Mouse (Mus musculus) bone marrow, adult 2 months (tissue): ENCODE measurements around the gene Fndc11.

ENCODE experiments used
- CTCF ChIP-seq: fragments of 200-500 bp; IDR thresholded peaks from 2 replicates; pipeline ENCODE4 v1.5.1; 2011; ENCODE audit warnings: low read length, control low read depth; ENCODE audit not compliant: control insufficient read depth, insufficient read depth
- POLR2A ChIP-seq: fragments of 200-500 bp; IDR thresholded peaks from 2 replicates; pipeline ENCODE4 v1.6.1; 2011; ENCODE audit warnings: low read depth, mild to moderate bottlenecking, control low read depth, low read length, borderline replicate concordance; ENCODE audit not compliant: control insufficient read depth

GRCm38 (mm10) chr2:181188681-181189080 is 31.1 kb upstream of the Fndc11 start:
- TF ChIP-seq CTCF (no peak), POLR2A (no peak)
